Mouse (Mus musculus): ENCODE results near the gene Rnf26. TPM values are rescaled to one million over a fixed set of nuclear protein-coding genes. Genes with fewer than 3 reads are reported as not detected.
A peak's percentile ranks its signal among the peaks of the same experiment; 100 is the strongest.

Gene Rnf26
- polyA plus RNA-seq, 1 experiment from 2014 or later, result 75.7 TPM

GRCm38 (mm10) chr9:44130034-44130433 lies 16.7 kb upstream of the Rnf26 start:
- under 1% methylated on average over 27 of the region's 27 CpGs for WGBS
- Histone ChIP-seq H3K4me2 (ENCODE audit: low read length) (peak overlapping the region; percentile 81), H3K27ac (ENCODE audit: low read depth) (peak overlapping the region; percentile 89), H3K36me3 (ENCODE audit: control insufficient read depth, insufficient read depth, low read length) (no peaks in the 10 kb centered on the region), H3K4me1 (replicated peaks; ENCODE audit: control insufficient read depth, insufficient read depth, low read length) (peaks cover 46% of the 10 kb centered on the region), H3K27me3 (replicated peaks; ENCODE audit: control insufficient read depth, insufficient read depth, low read length) (peaks cover 15% of the 10 kb centered on the region; the same call in 1 of the 2 replicates), H3K4me3 (ENCODE audit: low read depth, low read length) (peak overlapping the region; percentile 33), H3K9ac (ENCODE audit: low read length) (peak overlapping the region; percentile 43), H3K9me3 (ENCODE audit: control insufficient read depth, low read length) (no peaks in the 10 kb centered on the region)
- ATAC-seq (replicated peaks; ENCODE audit: low FRiP score, low TSS enrichment, low read depth), result peak; percentile 59
- DNase-seq (ENCODE audit: low spot score), result peak; percentile 85

GRCm38 (mm10) chr9:44129633-44130032 lies 16.3 kb upstream of the Rnf26 start:
- peak overlapping the region; percentile 33 for H3K4me3 ChIP-seq (ENCODE audit: low read depth, low read length)
- H3K4me2 ChIP-seq (ENCODE audit: low read length), result peak overlapping the region; percentile 81
- no peaks in the 10 kb centered on the region for H3K9me3 ChIP-seq (ENCODE audit: control insufficient read depth, low read length)
- H3K36me3 ChIP-seq (ENCODE audit: control insufficient read depth, insufficient read depth, low read length), result no peaks in the 10 kb centered on the region
- peak overlapping the region; percentile 89 for H3K27ac ChIP-seq (ENCODE audit: low read depth)
- peaks cover 44% of the 10 kb centered on the region for H3K4me1 ChIP-seq (replicated peaks; ENCODE audit: control insufficient read depth, insufficient read depth, low read length)
- ATAC-seq (replicated peaks; ENCODE audit: low FRiP score, low TSS enrichment, low read depth) (no peak), DNase-seq (ENCODE audit: low spot score) (no peak)
- WGBS, result 5% methylated on average over 9 of the region's 9 CpGs
- H3K9ac ChIP-seq (ENCODE audit: low read length), result peak overlapping the region; percentile 43
- H3K27me3 ChIP-seq (replicated peaks; ENCODE audit: control insufficient read depth, insufficient read depth, low read length), result peaks cover 15% of the 10 kb centered on the region; the same call in 1 of the 2 replicates

GRCm38 (mm10) chr9:44127351-44127801 lies 14.1 kb upstream of the Rnf26 start:
- ATAC-seq (replicated peaks; ENCODE audit: low FRiP score, low TSS enrichment, low read depth), result no peak
- Histone ChIP-seq H3K4me1 (replicated peaks; ENCODE audit: control insufficient read depth, insufficient read depth, low read length) (peaks cover 32% of the 10 kb centered on the region), H3K4me2 (ENCODE audit: low read length) (no peak overlapping the region), H3K4me3 (ENCODE audit: low read depth, low read length) (no peak overlapping the region), H3K36me3 (ENCODE audit: control insufficient read depth, insufficient read depth, low read length) (no peaks in the 10 kb centered on the region), H3K27ac (ENCODE audit: low read depth) (no peak overlapping the region), H3K9me3 (ENCODE audit: control insufficient read depth, low read length) (no peaks in the 10 kb centered on the region), H3K9ac (ENCODE audit: low read length) (no peak overlapping the region), H3K27me3 (replicated peaks; ENCODE audit: control insufficient read depth, insufficient read depth, low read length) (0 out of 2 replicates have a peak, but pooled peaks cover 2% of the 10 kb centered on the region)
- WGBS, result 61% methylated on average over 3 of the region's 3 CpGs
- DNase-seq (ENCODE audit: low spot score), result no peak

GRCm38 (mm10) chr9:44126746-44127145 lies 13.4 kb upstream of the Rnf26 start:
- Histone ChIP-seq H3K27ac (ENCODE audit: low read depth) (no peak overlapping the region), H3K4me1 (replicated peaks; ENCODE audit: control insufficient read depth, insufficient read depth, low read length) (peaks cover 30% of the 10 kb centered on the region), H3K36me3 (ENCODE audit: control insufficient read depth, insufficient read depth, low read length) (no peaks in the 10 kb centered on the region), H3K9me3 (ENCODE audit: control insufficient read depth, low read length) (no peaks in the 10 kb centered on the region), H3K27me3 (replicated peaks; ENCODE audit: control insufficient read depth, insufficient read depth, low read length) (no peaks in the 10 kb centered on the region), H3K4me2 (ENCODE audit: low read length) (no peak overlapping the region), H3K9ac (ENCODE audit: low read length) (no peak overlapping the region), H3K4me3 (ENCODE audit: low read depth, low read length) (no peak overlapping the region)
- no peak for DNase-seq (ENCODE audit: low spot score)
- no peak for ATAC-seq (replicated peaks; ENCODE audit: low FRiP score, low TSS enrichment, low read depth)
- WGBS, result 83% methylated on average over 3 of the region's 3 CpGs

GRCm38 (mm10) chr9:44125546-44126428 lies 12.5 kb upstream of the Rnf26 start:
- Histone ChIP-seq H3K4me2 (ENCODE audit: low read length) (peak overlapping the region; percentile 33; the same call in 1 of the 2 replicates), H3K4me1 (replicated peaks; ENCODE audit: control insufficient read depth, insufficient read depth, low read length) (peaks cover 21% of the 10 kb centered on the region), H3K9ac (ENCODE audit: low read length) (no peak overlapping the region), H3K4me3 (ENCODE audit: low read depth, low read length) (no peak overlapping the region), H3K36me3 (ENCODE audit: control insufficient read depth, insufficient read depth, low read length) (no peaks in the 10 kb centered on the region), H3K27me3 (replicated peaks; ENCODE audit: control insufficient read depth, insufficient read depth, low read length) (no peaks in the 10 kb centered on the region), H3K27ac (ENCODE audit: low read depth) (no peak overlapping the region), H3K9me3 (ENCODE audit: control insufficient read depth, low read length) (no peaks in the 10 kb centered on the region)
- no peak for ATAC-seq (replicated peaks; ENCODE audit: low FRiP score, low TSS enrichment, low read depth)
- 25% methylated on average over 18 of the region's 18 CpGs for WGBS
- peak; percentile 95 for DNase-seq (ENCODE audit: low spot score)

GRCm38 (mm10) chr9:44125026-44125425 lies 11.7 kb upstream of the Rnf26 start:
- Histone ChIP-seq H3K36me3 (ENCODE audit: control insufficient read depth, insufficient read depth, low read length) (no peaks in the 10 kb centered on the region), H3K9me3 (ENCODE audit: control insufficient read depth, low read length) (no peaks in the 10 kb centered on the region), H3K27me3 (replicated peaks; ENCODE audit: control insufficient read depth, insufficient read depth, low read length) (no peaks in the 10 kb centered on the region), H3K9ac (ENCODE audit: low read length) (no peak overlapping the region), H3K4me1 (replicated peaks; ENCODE audit: control insufficient read depth, insufficient read depth, low read length) (peaks cover 14% of the 10 kb centered on the region), H3K27ac (ENCODE audit: low read depth) (no peak overlapping the region), H3K4me2 (ENCODE audit: low read length) (no peak overlapping the region), H3K4me3 (ENCODE audit: low read depth, low read length) (no peak overlapping the region)
- DNase-seq (ENCODE audit: low spot score) (no peak), ATAC-seq (replicated peaks; ENCODE audit: low FRiP score, low TSS enrichment, low read depth) (no peak)
- 66% methylated on average over 5 of the region's 5 CpGs for WGBS

- DNase-seq (ENCODE audit: low spot score) (no peak), ATAC-seq (replicated peaks; ENCODE audit: low FRiP score, low TSS enrichment, low read depth) (no peak)
- no peaks in the 10 kb centered on the region for H3K9me3 ChIP-seq (ENCODE audit: control insufficient read depth, low read length)
- H3K4me2 ChIP-seq (ENCODE audit: low read length), result no peak overlapping the region
- H3K9ac ChIP-seq (ENCODE audit: low read length), result no peak overlapping the region
- no peak overlapping the region for H3K4me3 ChIP-seq (ENCODE audit: low read depth, low read length)
- H3K27me3 ChIP-seq (replicated peaks; ENCODE audit: control insufficient read depth, insufficient read depth, low read length), result no peaks in the 10 kb centered on the region
- peaks cover 8% of the 10 kb centered on the region for H3K4me1 ChIP-seq (replicated peaks; ENCODE audit: control insufficient read depth, insufficient read depth, low read length)
- no peak overlapping the region for H3K27ac ChIP-seq (ENCODE audit: low read depth)
- H3K36me3 ChIP-seq (ENCODE audit: control insufficient read depth, insufficient read depth, low read length), result no peaks in the 10 kb centered on the region
- 67% methylated on average over 6 of the region's 6 CpGs for WGBS
These were observed 11.0 kb upstream of the Rnf26 start for GRCm38 (mm10) chr9:44124317-44124716.

GRCm38 (mm10) chr9:44119948-44120465 lies 6.7 kb upstream of the Rnf26 start:
- ATAC-seq (replicated peaks; ENCODE audit: low FRiP score, low TSS enrichment, low read depth) (no peak), DNase-seq (ENCODE audit: low spot score) (no peak)
- no peaks in the 10 kb centered on the region for H3K27me3 ChIP-seq (replicated peaks; ENCODE audit: control insufficient read depth, insufficient read depth, low read length)
- no peaks in the 10 kb centered on the region for H3K4me1 ChIP-seq (replicated peaks; ENCODE audit: control insufficient read depth, insufficient read depth, low read length)
- H3K9me3 ChIP-seq (ENCODE audit: control insufficient read depth, low read length), result no peaks in the 10 kb centered on the region
- no peaks in the 10 kb centered on the region for H3K36me3 ChIP-seq (ENCODE audit: control insufficient read depth, insufficient read depth, low read length)
- no peak overlapping the region for H3K27ac ChIP-seq (ENCODE audit: low read depth)
- no peak overlapping the region for H3K4me2 ChIP-seq (ENCODE audit: low read length)
- WGBS, result 60% methylated on average over 8 of the region's 8 CpGs
- no peak overlapping the region for H3K9ac ChIP-seq (ENCODE audit: low read length)
- H3K4me3 ChIP-seq (ENCODE audit: low read depth, low read length), result no peak overlapping the region
